Mouse (Mus musculus): ENCODE data around the gene Itgb1bp2. TPM values are rescaled to one million over a fixed set of nuclear protein-coding genes. Genes with fewer than 3 reads are reported as not detected.
A peak's percentile ranks its signal among the peaks of the same experiment; 100 is the strongest.

Itgb1bp2 gene
- 0.88 and 1.1 TPM in 2 replicates for polyA plus RNA-seq (2014; fragmentation: Nextera tagmentation; extraction: Ambion mirVana)

DNA sequence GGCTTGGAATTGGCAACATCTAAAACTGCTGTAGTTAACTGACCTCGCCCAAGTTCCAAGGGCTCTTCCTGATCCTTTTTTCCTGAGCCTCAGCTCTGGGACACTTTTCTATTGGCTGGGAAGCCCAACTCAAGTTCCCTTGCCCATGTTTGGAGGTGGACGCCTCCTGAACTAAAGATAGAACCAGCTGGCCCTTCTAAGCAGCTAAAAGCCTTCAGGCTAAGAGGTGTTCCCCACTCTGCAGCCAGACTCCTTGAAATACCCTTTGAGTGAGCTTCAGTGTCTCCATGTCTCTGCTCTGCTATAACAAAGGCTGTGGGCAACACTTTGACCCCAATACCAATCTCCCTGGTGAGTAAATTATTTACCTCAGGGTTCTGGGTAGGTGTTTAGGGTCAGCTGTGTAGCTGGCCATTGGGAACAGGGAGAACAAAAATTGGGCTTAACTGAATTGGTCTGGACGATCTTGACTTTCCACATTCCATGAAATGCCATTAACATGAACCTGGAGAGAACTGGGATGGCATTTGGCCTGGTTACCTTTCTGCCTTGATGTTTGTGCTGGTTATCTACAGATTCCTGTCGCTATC, at the start of gene Itgb1bp2:
Gene Itgb1bp2, plus strand, starts transcription at position 203 of the 590 bp plus-strand sequence.
- Histone ChIP-seq H3K4me1 (ENCODE audit: control insufficient read depth, insufficient read depth, low read length) (no peaks in the 10 kb centered on the region), H3K27ac (ENCODE audit: low read depth, low read length) (no peak within 1 kb of the TSS), H3K4me3 (ENCODE audit: low read depth, low read length) (no peak within 1 kb of the TSS), H3K36me3 (ENCODE audit: control insufficient read depth, insufficient read depth, low read length) (peaks cover 79% of the 10 kb centered on the region), H3K4me2 (ENCODE audit: low read length) (no peak within 1 kb of the TSS), H3K27me3 (replicated peaks; ENCODE audit: control insufficient read depth, insufficient read depth, low read length) (no peaks in the 10 kb centered on the region), H3K9me3 (replicated peaks; ENCODE audit: control insufficient read depth, low read length) (no peaks in the 10 kb centered on the region), H3K9ac (ENCODE audit: low read length) (no peak within 1 kb of the TSS)
- no peak for DNase-seq (ENCODE audit: low spot score)
- ATAC-seq, result no peak
- 71% methylated on average over 4 of the region's 4 CpGs for WGBS

DNA sequence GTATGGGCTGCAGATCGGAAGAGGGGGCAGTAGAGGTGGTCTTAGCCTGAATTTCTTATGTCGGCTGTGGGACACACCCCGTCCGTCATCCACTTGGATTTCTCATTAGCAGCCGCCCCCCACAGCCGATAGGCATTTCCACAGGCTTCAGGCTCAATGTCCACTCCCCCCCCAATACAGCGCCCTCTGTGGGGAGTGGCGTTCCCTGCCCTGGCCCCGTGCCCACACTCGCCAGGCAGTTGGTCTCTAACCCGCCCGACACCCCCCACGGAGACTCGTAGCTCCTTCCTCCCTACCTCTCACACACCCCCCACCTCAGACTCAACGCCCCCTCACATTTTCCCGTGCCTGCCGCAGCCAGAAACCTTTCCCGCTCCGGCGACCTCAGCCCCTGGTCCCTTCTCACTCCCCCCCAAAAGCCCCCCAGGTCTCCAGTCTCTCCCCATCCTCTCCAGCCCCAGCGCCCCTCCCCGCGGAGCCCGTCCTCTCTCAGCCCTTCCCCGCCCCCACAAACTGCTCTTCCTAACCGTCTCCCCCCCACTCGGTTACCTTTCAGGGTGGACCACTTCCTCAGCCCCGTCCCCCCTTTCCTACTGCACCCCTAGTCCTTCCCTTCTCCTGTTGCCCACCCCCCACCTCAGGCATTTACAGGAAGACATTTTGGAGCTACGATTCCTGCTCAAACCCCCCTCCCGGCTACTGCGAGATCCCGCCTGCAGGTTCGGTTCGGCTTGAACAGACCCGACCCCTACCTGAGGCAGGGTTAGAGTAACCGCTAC, 29.8 kb upstream of the Itgb1bp2 start:
- Histone ChIP-seq H3K27ac (ENCODE audit: low read depth, low read length) (peak overlapping the region; percentile 66; the same call in 1 of the 2 replicates), H3K27me3 (replicated peaks; ENCODE audit: control insufficient read depth, insufficient read depth, low read length) (no peaks in the 10 kb centered on the region), H3K9me3 (replicated peaks; ENCODE audit: control insufficient read depth, low read length) (no peaks in the 10 kb centered on the region), H3K36me3 (ENCODE audit: control insufficient read depth, insufficient read depth, low read length) (peaks cover 11% of the 10 kb centered on the region; the same call in 1 of the 2 replicates), H3K9ac (ENCODE audit: low read length) (peak overlapping the region; percentile 68), H3K4me2 (ENCODE audit: low read length) (peak overlapping the region; percentile 58), H3K4me3 (ENCODE audit: low read depth, low read length) (peak overlapping the region; percentile 50), H3K4me1 (ENCODE audit: control insufficient read depth, insufficient read depth, low read length) (peaks cover 2% of the 10 kb centered on the region; the same call in 1 of the 2 replicates)
- ATAC-seq (peak; percentile 50), DNase-seq (ENCODE audit: low spot score) (peak; percentile 38)
- 39% methylated on average over 32 of the region's 36 CpGs for WGBS

DNA sequence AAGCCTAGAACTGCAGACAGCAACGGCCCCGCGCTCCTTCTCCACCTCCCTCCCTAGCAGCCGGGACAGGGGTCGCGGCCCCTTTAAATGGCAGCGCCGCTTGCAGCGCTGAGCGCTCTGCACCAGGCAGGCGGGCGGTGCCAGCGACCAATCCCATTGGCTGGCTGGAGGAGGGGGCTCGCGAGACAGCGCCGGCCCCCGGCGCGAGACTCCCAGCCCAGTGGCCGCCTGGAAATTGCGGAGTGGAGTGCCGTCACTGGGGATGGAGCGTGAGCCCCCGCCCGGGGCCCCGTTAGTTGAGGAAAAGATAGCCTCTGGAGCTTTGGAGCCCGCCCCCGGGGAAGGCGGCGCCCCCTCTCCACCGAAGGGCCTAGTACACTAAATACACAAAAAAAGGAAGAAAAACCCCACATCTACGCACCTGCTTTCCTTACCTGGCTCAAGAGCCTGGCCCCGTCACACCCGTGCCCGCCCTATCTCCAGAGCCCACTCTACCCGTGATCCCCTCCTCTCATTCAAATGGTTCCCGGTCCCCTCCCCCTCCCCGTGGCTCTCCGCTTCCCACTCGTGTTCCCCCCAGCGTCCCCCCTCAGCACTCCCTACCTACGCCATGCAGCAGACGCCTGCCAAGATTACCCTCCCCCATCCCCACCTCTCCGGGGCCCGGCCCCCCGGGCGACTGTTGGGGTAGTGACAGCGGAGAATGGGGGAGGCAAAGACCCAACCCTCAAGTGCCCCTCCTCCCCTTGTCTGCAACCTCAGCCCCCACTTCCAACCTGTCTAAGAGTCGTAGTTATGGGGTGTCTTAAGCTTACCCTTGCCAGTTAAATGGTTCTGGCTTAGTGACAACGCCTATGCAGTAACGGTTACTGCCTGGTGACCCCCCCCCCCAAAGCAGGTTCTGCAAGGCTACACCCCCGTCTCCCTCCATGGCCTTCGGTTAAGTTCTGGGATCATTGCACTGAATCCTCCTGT, 28.9 kb upstream of the Itgb1bp2 start:
- peak; percentile 98 for ATAC-seq

DNA sequence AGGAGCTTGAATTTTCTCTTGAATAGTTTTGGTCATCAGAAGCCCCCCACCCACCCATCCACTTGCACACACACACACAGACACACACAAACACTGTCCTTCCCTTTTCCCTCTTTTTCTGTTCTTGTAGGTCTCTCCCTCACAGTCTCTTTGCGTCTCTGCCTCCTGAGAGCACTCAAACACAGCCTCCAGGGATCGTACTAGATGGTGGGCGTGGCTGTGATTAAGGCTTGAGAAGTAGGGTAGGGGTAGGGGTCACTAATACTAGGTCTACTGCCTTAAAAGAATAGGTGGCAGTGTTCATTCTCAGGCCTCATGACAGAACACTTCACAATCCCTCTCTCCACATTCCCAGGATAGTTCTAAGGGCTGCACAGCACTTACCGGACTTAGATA, 28.2 kb upstream of the Itgb1bp2 start, which contains the start of gene Zmym3:
Gene Zmym3, minus strand, starts transcription at position 150 of the 396 bp plus-strand sequence.
- Histone ChIP-seq H3K9me3 (replicated peaks; ENCODE audit: control insufficient read depth, low read length) (no peaks in the 10 kb centered on the region), H3K4me1 (ENCODE audit: control insufficient read depth, insufficient read depth, low read length) (peaks cover 2% of the 10 kb centered on the region; the same call in 1 of the 2 replicates), H3K4me2 (ENCODE audit: low read length) (peak within 1 kb of the TSS; percentile 58), H3K27me3 (replicated peaks; ENCODE audit: control insufficient read depth, insufficient read depth, low read length) (no peaks in the 10 kb centered on the region), H3K9ac (ENCODE audit: low read length) (peak within 1 kb of the TSS; percentile 68), H3K27ac (ENCODE audit: low read depth, low read length) (peak within 1 kb of the TSS; percentile 71), H3K4me3 (ENCODE audit: low read depth, low read length) (peak within 1 kb of the TSS; percentile 50), H3K36me3 (ENCODE audit: control insufficient read depth, insufficient read depth, low read length) (0 out of 2 replicates have a peak, but pooled peaks cover 1% of the 10 kb centered on the region)
- DNase-seq (ENCODE audit: low spot score) (peak; percentile 8), ATAC-seq (no peak)
- WGBS, result 42% methylated on average over 4 of the region's 4 CpGs

More for the DNA sequence above, 28.9 kb upstream of the Itgb1bp2 start:
- Histone ChIP-seq H3K9ac (ENCODE audit: low read length) (peak overlapping the region; percentile 68), H3K4me2 (ENCODE audit: low read length) (peak overlapping the region; percentile 58), H3K27ac (ENCODE audit: low read depth, low read length) (peak overlapping the region; percentile 71), H3K36me3 (ENCODE audit: control insufficient read depth, insufficient read depth, low read length) (0 out of 2 replicates have a peak, but pooled peaks cover 6% of the 10 kb centered on the region), H3K4me1 (ENCODE audit: control insufficient read depth, insufficient read depth, low read length) (peaks cover 2% of the 10 kb centered on the region; the same call in 1 of the 2 replicates), H3K27me3 (replicated peaks; ENCODE audit: control insufficient read depth, insufficient read depth, low read length) (no peaks in the 10 kb centered on the region), H3K9me3 (replicated peaks; ENCODE audit: control insufficient read depth, low read length) (no peaks in the 10 kb centered on the region), H3K4me3 (ENCODE audit: low read depth, low read length) (peak overlapping the region; percentile 50)
- DNase-seq (ENCODE audit: low spot score), result peak; percentile 94
- WGBS, result 35% methylated on average over 50 of the region's 54 CpGs

DNA sequence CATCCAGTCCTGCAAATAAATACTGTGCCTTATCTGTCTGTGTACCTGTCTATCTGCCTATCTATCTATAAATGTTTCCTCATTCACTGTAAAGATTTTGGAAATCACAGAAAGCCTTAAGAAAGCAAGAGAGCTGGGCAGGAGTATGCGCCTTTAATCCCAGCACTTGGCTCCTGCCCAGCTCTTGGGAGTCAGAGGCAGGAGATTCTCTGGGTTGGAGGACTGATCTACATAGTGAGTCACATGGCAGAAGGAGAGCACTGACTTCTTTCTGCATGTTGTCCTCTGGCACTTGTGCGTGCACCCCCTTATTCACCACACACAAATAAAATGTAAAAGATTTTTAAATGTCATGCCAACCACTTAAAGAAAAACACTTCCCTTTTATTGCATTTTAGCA, 25.4 kb upstream of the Itgb1bp2 start:
- H3K27ac ChIP-seq (ENCODE audit: low read depth, low read length), result no peak overlapping the region
- no peaks in the 10 kb centered on the region for H3K9me3 ChIP-seq (replicated peaks; ENCODE audit: control insufficient read depth, low read length)
- H3K4me2 ChIP-seq (ENCODE audit: low read length), result no peak overlapping the region
- no peak overlapping the region for H3K9ac ChIP-seq (ENCODE audit: low read length)
- no peaks in the 10 kb centered on the region for H3K27me3 ChIP-seq (replicated peaks; ENCODE audit: control insufficient read depth, insufficient read depth, low read length)
- ATAC-seq (no peak), DNase-seq (ENCODE audit: low spot score) (no peak)
- peaks cover 2% of the 10 kb centered on the region; the same call in 1 of the 2 replicates for H3K4me1 ChIP-seq (ENCODE audit: control insufficient read depth, insufficient read depth, low read length)
- WGBS, result 87% methylated on average over 2 of the region's 2 CpGs
- no peak overlapping the region for H3K4me3 ChIP-seq (ENCODE audit: low read depth, low read length)
- H3K36me3 ChIP-seq (ENCODE audit: control insufficient read depth, insufficient read depth, low read length), result no peaks in the 10 kb centered on the region

DNA sequence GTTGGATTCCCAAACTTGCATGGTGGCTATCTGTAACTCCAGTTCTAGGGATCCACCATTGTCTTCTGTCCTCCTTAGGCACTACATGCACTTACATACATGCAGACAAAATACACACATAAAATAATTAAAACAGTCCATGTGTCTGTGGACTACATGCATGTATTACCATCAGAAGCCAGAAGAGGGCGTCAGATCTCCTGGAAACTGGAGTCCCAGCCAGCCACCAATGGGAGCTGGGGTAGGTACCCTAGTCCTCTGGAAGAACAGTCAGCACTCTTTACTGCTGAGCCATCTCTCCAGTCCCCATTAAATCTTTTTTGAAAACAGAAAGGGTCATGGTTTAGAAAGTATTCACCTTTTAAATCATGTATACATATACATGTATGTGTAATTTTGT, 21.1 kb upstream of the Itgb1bp2 start:
- WGBS, result 11% methylated on average over 1 of the region's 1 CpGs
- H3K9ac ChIP-seq (ENCODE audit: low read length), result no peak overlapping the region
- DNase-seq (ENCODE audit: low spot score), result no peak
- no peak for ATAC-seq
- H3K9me3 ChIP-seq (replicated peaks; ENCODE audit: control insufficient read depth, low read length), result no peaks in the 10 kb centered on the region
- H3K36me3 ChIP-seq (ENCODE audit: control insufficient read depth, insufficient read depth, low read length), result peaks cover 7% of the 10 kb centered on the region
- no peaks in the 10 kb centered on the region for H3K27me3 ChIP-seq (replicated peaks; ENCODE audit: control insufficient read depth, insufficient read depth, low read length)
- no peak overlapping the region for H3K4me3 ChIP-seq (ENCODE audit: low read depth, low read length)
- no peaks in the 10 kb centered on the region; the same call in 1 of the 2 replicates for H3K4me1 ChIP-seq (ENCODE audit: control insufficient read depth, insufficient read depth, low read length)
- no peak overlapping the region for H3K27ac ChIP-seq (ENCODE audit: low read depth, low read length)
- H3K4me2 ChIP-seq (ENCODE audit: low read length), result no peak overlapping the region

DNA sequence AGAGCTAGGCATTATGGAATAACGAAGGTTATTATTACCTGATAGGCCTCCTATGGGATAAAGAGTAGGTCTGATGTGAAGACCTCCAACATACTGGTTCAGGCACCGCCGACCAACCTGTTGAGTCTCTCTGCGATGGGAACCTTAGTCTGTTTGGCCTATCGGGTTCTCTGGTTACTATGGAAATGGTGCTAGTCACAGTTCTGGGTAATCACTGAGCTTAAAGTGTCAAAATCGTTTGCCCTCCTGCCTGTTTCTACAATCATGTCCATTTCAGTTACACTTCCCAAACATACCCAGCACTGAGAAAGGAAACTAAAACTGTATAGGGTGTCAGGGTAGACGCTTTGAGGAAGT, 20.1 kb upstream of the Itgb1bp2 start:
- peak overlapping the region; percentile 48; the same call in 1 of the 2 replicates for H3K9ac ChIP-seq (ENCODE audit: low read length)
- no peaks in the 10 kb centered on the region for H3K9me3 ChIP-seq (replicated peaks; ENCODE audit: control insufficient read depth, low read length)
- peak; percentile 49 for DNase-seq (ENCODE audit: low spot score)
- ATAC-seq, result peak; percentile 4; the same call in 1 of the 2 replicates
- peaks cover 12% of the 10 kb centered on the region for H3K36me3 ChIP-seq (ENCODE audit: control insufficient read depth, insufficient read depth, low read length)
- no peaks in the 10 kb centered on the region; the same call in 1 of the 2 replicates for H3K4me1 ChIP-seq (ENCODE audit: control insufficient read depth, insufficient read depth, low read length)
- H3K4me3 ChIP-seq (ENCODE audit: low read depth, low read length), result peak overlapping the region; percentile 23
- peak overlapping the region; percentile 82 for H3K27ac ChIP-seq (ENCODE audit: low read depth, low read length)
- peak overlapping the region; percentile 47 for H3K4me2 ChIP-seq (ENCODE audit: low read length)
- no peaks in the 10 kb centered on the region for H3K27me3 ChIP-seq (replicated peaks; ENCODE audit: control insufficient read depth, insufficient read depth, low read length)
- WGBS, result 29% methylated on average over 7 of the region's 7 CpGs

All from forebrain, embryonic 14.5 days (tissue).